Mouse (Mus musculus) myocyte (in vitro differentiated cells): ENCODE data around the gene Fmo5. TPM values are rescaled to one million over a fixed set of nuclear protein-coding genes. Genes with fewer than 3 reads are reported as not detected.

Source experiments
- H3K27me3 ChIP-seq: one replicate; pipeline ENCODE4 v1.6.1; 2011; ENCODE audit not compliant: control insufficient read depth, insufficient read depth, insufficient read length
- H3K36me3 ChIP-seq: one replicate; pipeline ENCODE4 v1.6.1; 2011; ENCODE audit not compliant: control insufficient read depth, insufficient read depth
- H3K4me2 ChIP-seq: one replicate; pipeline ENCODE4 v1.6.1; 2011; ENCODE audit warnings: low read depth, control low read depth
- H3K4me3 ChIP-seq: one replicate; pipeline ENCODE4 v1.5.1; 2011; ENCODE audit warnings: mild to moderate bottlenecking, control low read depth, moderate library complexity
- H3K79me2 ChIP-seq: one replicate; pipeline ENCODE4 v1.6.1; 2011; ENCODE audit not compliant: control insufficient read depth, insufficient read depth
- H3ac ChIP-seq: one replicate; pipeline ENCODE4 v1.6.1; 2011; ENCODE audit not compliant: control insufficient read depth, insufficient read length
- CEBPB ChIP-seq: IDR thresholded peaks from 2 replicates; pipeline ENCODE4 v1.6.1; 2011; ENCODE audit warnings: mild to moderate bottlenecking, moderate library complexity; ENCODE audit not compliant: poor library complexity, insufficient read depth, severe bottlenecking
- E2F4 ChIP-seq: IDR thresholded peaks from one replicate; pipeline ENCODE4 v1.6.1; 2011; ENCODE audit warnings: mild to moderate bottlenecking, control low read depth, moderate library complexity; ENCODE audit not compliant: insufficient read depth
- MAX ChIP-seq: IDR thresholded peaks from one replicate; pipeline ENCODE4 v1.6.1; 2011; ENCODE audit warnings: low read depth, mild to moderate bottlenecking, control low read depth
- MYOD1 ChIP-seq, 3 experiments: IDR thresholded peaks; one replicate each; pipeline ENCODE4 v1.6.1; 2011; ENCODE audit warnings: control low read depth in 2 of 3, low read depth in 2 of 3, mild to moderate bottlenecking in 2 of 3, moderate library complexity in 1 of 3; ENCODE audit not compliant: insufficient read length in 2 of 3, control insufficient read depth in 1 of 3
- MYOG ChIP-seq, 3 experiments: IDR thresholded peaks; one replicate each; pipeline ENCODE4 v1.6.1; 2011; ENCODE audit warnings: control low read depth in 2 of 3, low read depth in 2 of 3, mild to moderate bottlenecking in 2 of 3; ENCODE audit not compliant: insufficient read length in 2 of 3, control insufficient read depth in 1 of 3, insufficient read depth in 1 of 3
- POLR2A ChIP-seq: IDR thresholded peaks from one replicate; pipeline ENCODE4 v1.6.1; 2011; ENCODE audit warnings: low read depth, mild to moderate bottlenecking, control low read depth, moderate library complexity; ENCODE audit not compliant: insufficient read length
- POLR2AphosphoS2 ChIP-seq: IDR thresholded peaks from one replicate; pipeline ENCODE4 v1.6.1; 2011; ENCODE audit warnings: low read depth, control low read depth; ENCODE audit not compliant: insufficient read length
- REST ChIP-seq: IDR thresholded peaks from one replicate; pipeline ENCODE4 v1.6.1; 2011; ENCODE audit warnings: mild to moderate bottlenecking, control low read depth, moderate library complexity; ENCODE audit not compliant: insufficient read depth, insufficient read length
- SRF ChIP-seq: IDR thresholded peaks from one replicate; pipeline ENCODE4 v1.6.1; 2011; ENCODE audit warnings: low read depth; ENCODE audit not compliant: control insufficient read depth, insufficient read length
- TCF12 ChIP-seq: IDR thresholded peaks from one replicate; pipeline ENCODE4 v1.6.1; 2011; ENCODE audit warnings: mild to moderate bottlenecking, control low read depth; ENCODE audit not compliant: poor library complexity, insufficient read depth, severe bottlenecking
- TCF3 ChIP-seq: IDR thresholded peaks from one replicate; pipeline ENCODE4 v1.6.1; 2011; ENCODE audit warnings: low read depth, control low read depth; ENCODE audit not compliant: insufficient read length
- USF1 ChIP-seq: IDR thresholded peaks from one replicate; pipeline ENCODE4 v1.6.1; 2011; ENCODE audit warnings: low read depth, mild to moderate bottlenecking, control low read depth, moderate library complexity
- polyA plus RNA-seq: library from polyadenylated mRNA; unstranded; fragments of >200 nt; fragmentation: generic; extraction: Trizol; gene quantifications from one replicate; pipeline ENCODE4 v1.2.1, GENCODE M21; 2012; ENCODE audit warnings: missing spikeins

The Fmo5 gene
- polyA plus RNA-seq, 1 experiment, result 0.17 TPM

GRCm38 (mm10) chr3:97593089-97593488, 35.5 kb upstream of the Fmo5 start:
- no peak overlapping the region for H3ac ChIP-seq
- no peak overlapping the region for H3K4me2 ChIP-seq
- no peak for TF ChIP-seq MYOG (IDR thresholded peaks at IDR 0.05; ENCODE audit: control insufficient read depth in 1 of 3, insufficient read depth in 1 of 3, insufficient read length in 2 of 3, low read depth in 2 of 3)
- no peak for TF ChIP-seq E2F4
- no peak for TF ChIP-seq TCF3
- no peak for TF ChIP-seq REST
- no peak for TF ChIP-seq MAX
- no peak for TF ChIP-seq SRF
- no peak for TF ChIP-seq USF1
- no peak for TF ChIP-seq TCF12
- no peak for TF ChIP-seq POLR2AphosphoS2
- TF ChIP-seq MYOD1 (IDR thresholded peaks at IDR 0.05; ENCODE audit: control insufficient read depth in 1 of 3, insufficient read length in 2 of 3, low read depth in 2 of 3), result no peak
- no peak for TF ChIP-seq POLR2A
- TF ChIP-seq CEBPB, result no peak
- H3K4me3 ChIP-seq, result no peak overlapping the region
- no peaks in the 10 kb centered on the region for H3K79me2 ChIP-seq
- no peaks in the 10 kb centered on the region for H3K27me3 ChIP-seq
- H3K36me3 ChIP-seq, result no peaks in the 10 kb centered on the region

- Histone ChIP-seq H3K4me3 (no peak overlapping the region), H3K4me2 (no peak overlapping the region), H3K27me3 (no peaks in the 10 kb centered on the region), H3ac (no peak overlapping the region), H3K36me3 (no peaks in the 10 kb centered on the region), H3K79me2 (no peaks in the 10 kb centered on the region)
- TF ChIP-seq POLR2AphosphoS2 (no peak), POLR2A (no peak), MYOG (IDR thresholded peaks at IDR 0.05; ENCODE audit: control insufficient read depth in 1 of 3, insufficient read depth in 1 of 3, insufficient read length in 2 of 3, low read depth in 2 of 3) (no peak), MYOD1 (IDR thresholded peaks at IDR 0.05; ENCODE audit: control insufficient read depth in 1 of 3, insufficient read length in 2 of 3, low read depth in 2 of 3) (no peak)
Observed at GRCm38 (mm10) chr3:97594140-97594539, 34.5 kb upstream of the Fmo5 start.

GRCm38 (mm10) chr3:97595066-97595465, 33.5 kb upstream of the Fmo5 start:
- Histone ChIP-seq H3K4me3 (no peak overlapping the region), H3K79me2 (no peaks in the 10 kb centered on the region), H3K27me3 (no peaks in the 10 kb centered on the region), H3K4me2 (no peak overlapping the region), H3K36me3 (no peaks in the 10 kb centered on the region), H3ac (no peak overlapping the region)
- no peak for TF ChIP-seq SRF
- no peak for TF ChIP-seq POLR2AphosphoS2
- no peak for TF ChIP-seq MAX
- TF ChIP-seq USF1, result no peak
- no peak for TF ChIP-seq REST
- TF ChIP-seq TCF3, result no peak
- TF ChIP-seq MYOG (IDR thresholded peaks at IDR 0.05; ENCODE audit: control insufficient read depth in 1 of 3, insufficient read depth in 1 of 3, insufficient read length in 2 of 3, low read depth in 2 of 3), result no peak
- TF ChIP-seq CEBPB, result no peak
- TF ChIP-seq TCF12, result no peak

- TF ChIP-seq REST (no peak), USF1 (no peak), E2F4 (no peak), MAX (no peak), TCF3 (no peak), TCF12 (no peak), CEBPB (no peak), POLR2A (no peak), POLR2AphosphoS2 (no peak), MYOD1 (IDR thresholded peaks at IDR 0.05; ENCODE audit: control insufficient read depth in 1 of 3, insufficient read length in 2 of 3, low read depth in 2 of 3) (no peak), MYOG (IDR thresholded peaks at IDR 0.05; ENCODE audit: control insufficient read depth in 1 of 3, insufficient read depth in 1 of 3, insufficient read length in 2 of 3, low read depth in 2 of 3) (no peak), SRF (no peak)
- no peaks in the 10 kb centered on the region for H3K79me2 ChIP-seq
- no peaks in the 10 kb centered on the region for H3K27me3 ChIP-seq
- no peak overlapping the region for H3K4me3 ChIP-seq
- H3ac ChIP-seq, result no peak overlapping the region
- H3K4me2 ChIP-seq, result no peak overlapping the region
- no peaks in the 10 kb centered on the region for H3K36me3 ChIP-seq
Observed at GRCm38 (mm10) chr3:97596796-97597195, 31.8 kb upstream of the Fmo5 start.

GRCm38 (mm10) chr3:97600050-97600832, 28.4 kb upstream of the Fmo5 start:
- no peaks in the 10 kb centered on the region for H3K79me2 ChIP-seq
- no peaks in the 10 kb centered on the region for H3K36me3 ChIP-seq
- H3ac ChIP-seq, result no peak overlapping the region
- no peaks in the 10 kb centered on the region for H3K27me3 ChIP-seq
- no peak overlapping the region for H3K4me2 ChIP-seq
- H3K4me3 ChIP-seq, result no peak overlapping the region
- TF ChIP-seq E2F4, result no peak
- TF ChIP-seq POLR2A, result no peak
- TF ChIP-seq POLR2AphosphoS2, result no peak
- no peak for TF ChIP-seq MYOG (IDR thresholded peaks at IDR 0.05; ENCODE audit: control insufficient read depth in 1 of 3, insufficient read depth in 1 of 3, insufficient read length in 2 of 3, low read depth in 2 of 3)
- no peak for TF ChIP-seq USF1
- TF ChIP-seq REST, result no peak
- no peak for TF ChIP-seq MYOD1 (IDR thresholded peaks at IDR 0.05; ENCODE audit: control insufficient read depth in 1 of 3, insufficient read length in 2 of 3, low read depth in 2 of 3)
- TF ChIP-seq SRF, result no peak
- TF ChIP-seq TCF3, result no peak
- no peak for TF ChIP-seq MAX
